Mouse (Mus musculus) heart, postnatal 36 days (tissue): Measurements from ENCODE around the gene 4921539E11Rik. TPM values are rescaled to one million over a fixed set of nuclear protein-coding genes. Genes with fewer than 3 reads are reported as not detected.

ENCODE experiments used
- DNase-seq, 2 experiments: peaks; one replicate each; pipeline ENCODE4 v3.0.0; 2021 to 2022
- intact Hi-C: fragments of 180-260 bp; cut with DNase I; formaldehyde crosslinking; loops from one replicate; pipeline ENCODE4 v1.15.1; 2025
- total RNA-seq, 2 experiments: library from RNA; stranded (reverse); gene quantifications; 2 replicates each; pipeline ENCODE4 v1.2.3; 2021

The 4921539E11Rik gene
- total RNA-seq, result not detected

- intact Hi-C loops, result no loop called here
- no peak for DNase-seq
Observed at GRCm38 (mm10) chr4:103290763-103291162, at the start of gene 4921539E11Rik. Gene 4921539E11Rik, minus strand, starts transcription at chr4:103290863.

GRCm38 (mm10) chr4:103335134-103335533, 44.5 kb upstream of the 4921539E11Rik start:
- DNase-seq, result no peak
- intact Hi-C loops, result no loop called here

GRCm38 (mm10) chr4:103329348-103329747, 38.7 kb upstream of the 4921539E11Rik start:
- intact Hi-C loops, result no loop called here
- no peak for DNase-seq

- DNase-seq, result peak; percentile 46 to 64
- intact Hi-C loops, result no loop called here
Observed at GRCm38 (mm10) chr4:103326994-103327393, 36.3 kb upstream of the 4921539E11Rik start.

GRCm38 (mm10) chr4:103324688-103325451, 34.2 kb upstream of the 4921539E11Rik start:
- intact Hi-C loops, result no loop called here
- DNase-seq, result no peak

- intact Hi-C loops, result no loop called here
- no peak for DNase-seq
Observed at GRCm38 (mm10) chr4:103321461-103321860, 30.8 kb upstream of the 4921539E11Rik start.

GRCm38 (mm10) chr4:103315861-103316260, 25.2 kb upstream of the 4921539E11Rik start:
- DNase-seq, result no peak
- intact Hi-C loops, result no loop called here

- peak in 1 of 2 experiments; percentile 15 for DNase-seq
- intact Hi-C loops, result loop anchor here (5.0 kb wide), 1 partner anchor 197 kb away; no protein-coding TSS in a partner anchor
Observed at GRCm38 (mm10) chr4:103314526-103314910, 23.9 kb upstream of the 4921539E11Rik start.

GRCm38 (mm10) chr4:103313587-103314525, 23.2 kb upstream of the 4921539E11Rik start, which contains the start of gene Oma1:
Gene Oma1, plus strand, starts transcription at chr4:103313812.
- intact Hi-C loops, result loop anchor here (1.0 to 5.0 kb wide), 3 partner anchors 32 to 197 kb away; partner anchors contain the start of gene Slc35d1
- peak; percentile 99 for DNase-seq

- intact Hi-C loops, result no loop called here
- no peak for DNase-seq
Observed at GRCm38 (mm10) chr4:103303851-103304250, 13.2 kb upstream of the 4921539E11Rik start.

- intact Hi-C loops, result no loop called here
- no peak for DNase-seq
Observed at GRCm38 (mm10) chr4:103299342-103299741, 8.7 kb upstream of the 4921539E11Rik start.

- DNase-seq, result no peak
- intact Hi-C loops, result no loop called here
Observed at GRCm38 (mm10) chr4:103288342-103288741, 2.3 kb downstream of the 4921539E11Rik start.

- intact Hi-C loops, result no loop called here
- no peak for DNase-seq
Observed at GRCm38 (mm10) chr4:103273021-103273420, 17.6 kb downstream of the 4921539E11Rik start.

GRCm38 (mm10) chr4:103269336-103269735, 21.3 kb downstream of the 4921539E11Rik start:
- DNase-seq, result no peak
- intact Hi-C loops, result no loop called here

- intact Hi-C loops, result no loop called here
- DNase-seq, result no peak
Observed at GRCm38 (mm10) chr4:103265166-103265565, 25.5 kb downstream of the 4921539E11Rik start.

GRCm38 (mm10) chr4:103263812-103264396, 26.8 kb downstream of the 4921539E11Rik start:
- intact Hi-C loops, result no loop called here
- no peak for DNase-seq

- no peak for DNase-seq
- intact Hi-C loops, result no loop called here
Observed at GRCm38 (mm10) chr4:103263378-103263777, 27.3 kb downstream of the 4921539E11Rik start.

- DNase-seq, result no peak
- intact Hi-C loops, result no loop called here
Observed at GRCm38 (mm10) chr4:103258817-103259216, 31.8 kb downstream of the 4921539E11Rik start.

GRCm38 (mm10) chr4:103253846-103254245, 36.8 kb downstream of the 4921539E11Rik start:
- intact Hi-C loops, result no loop called here
- DNase-seq, result no peak

- intact Hi-C loops, result no loop called here
- DNase-seq, result no peak
Observed at GRCm38 (mm10) chr4:103249436-103250085, 41.1 kb downstream of the 4921539E11Rik start.
